In the genomic region with DNA sequence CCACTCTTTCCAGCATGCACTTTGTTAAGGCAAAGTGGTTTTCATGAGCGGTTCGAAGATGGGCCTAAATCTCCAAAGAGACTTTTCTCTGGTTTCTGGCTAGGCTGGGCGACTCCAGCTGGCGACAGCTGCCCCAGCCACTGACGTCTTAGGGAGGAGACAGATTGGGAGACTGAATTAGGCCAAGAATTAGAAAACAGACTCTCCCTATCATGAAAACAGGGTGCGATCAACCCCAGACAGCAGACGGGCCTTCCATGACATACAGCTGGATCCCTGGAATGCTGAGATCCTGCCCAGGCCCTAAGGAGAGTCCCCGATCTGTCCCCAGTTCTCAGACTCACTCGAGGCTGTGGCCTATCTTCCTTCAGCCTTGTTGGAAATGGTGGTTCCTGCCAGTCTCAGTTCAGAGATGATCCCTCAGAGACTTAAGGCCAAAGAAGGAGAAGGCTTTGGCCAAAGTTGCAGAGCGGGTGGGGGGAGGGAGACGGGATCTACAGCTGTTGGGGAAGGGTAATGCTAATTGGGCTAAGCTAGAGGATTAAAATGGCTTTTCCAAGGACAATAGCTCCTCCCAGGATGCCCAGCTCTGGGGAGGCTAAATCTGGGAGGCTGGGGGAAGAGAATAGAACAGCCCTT, we compare ENCODE assay signal across 9 mouse cellular contexts. TPM values are rescaled to one million over a fixed set of nuclear protein-coding genes. Genes with fewer than 3 reads are reported as not detected.
DNase-seq lines count a peak whose midpoint lies in the region; ATAC-seq lines count a peak whose summit lies in the region.
"Had no signal": no experiment of that assay in that cellular context is flagged by ENCODE, and none has a peak within 500 bp of the region (broad histone marks: within the 10 kb centered on the region; RNA-seq: fewer than 3 reads in every experiment).

No protein-coding gene starts in this region.

- DNase-seq in gastrocnemius, adult 18-20 months (ENCODE audit: low spot score): peak; percentile 47
- DNase-seq in gastrocnemius, adult 8-10 months (ENCODE audit: low spot score in 2 of 2): no peak
- peak; percentile 48 for DNase-seq in gastrocnemius, postnatal 14 days
- DNase-seq in kidney, adult 11 months: peak; percentile 33
- DNase-seq in ovary, postnatal 36 days (ENCODE audit: low spot score): no peak
- no peak for DNase-seq in thymus, postnatal 14 days
- DNase-seq in layer of hippocampus, adult 18-20 months (ENCODE audit: low spot score in 2 of 2): no peak

- intact Hi-C loops in gastrocnemius, postnatal 14 days (cut with DNase I; ENCODE audit: low total_unique reads): loop anchor here (10.0 kb wide), 1 partner anchor 121 kb away; a partner anchor contains a TSS

- H3K4me1 ChIP-seq in midbrain, embryonic 13.5 days (replicated peaks): peaks cover 42% of the 10 kb centered on the region

- peaks cover 5% of the 10 kb centered on the region; the same call in 1 of the 2 replicates for H3K36me3 ChIP-seq in midbrain, embryonic 13.5 days

- H3K9ac ChIP-seq in midbrain, embryonic 13.5 days (replicated peaks): no peak overlapping the region

- ATAC-seq in midbrain, embryonic 13.5 days: 0 out of 2 replicates have a peak, but pooled peaks have one; percentile 29

- WGBS in midbrain, embryonic 13.5 days: 10% methylated on average over 11 of the region's 11 CpGs

- no peak overlapping the region for H3K4me3 ChIP-seq in midbrain, embryonic 13.5 days (replicated peaks)

- H3K4me2 ChIP-seq in midbrain, embryonic 13.5 days (replicated peaks): no peak overlapping the region

- H3K27ac ChIP-seq in midbrain, embryonic 13.5 days: peak overlapping the region; percentile 54; the same call in 1 of the 2 replicates

- H3K9me3 ChIP-seq in midbrain, embryonic 13.5 days: no peaks in the 10 kb centered on the region

- peaks cover 3% of the 10 kb centered on the region; the same call in 1 of the 2 replicates for H3K27me3 ChIP-seq in midbrain, embryonic 13.5 days

RNA-seq across cellular contexts. Expression of a gene that starts 2.6 kb away (rescaled TPM):
- total RNA-seq in gastrocnemius, adult 18-20 months (2021): not detected
- total RNA-seq in gastrocnemius, adult 8-10 months (2022): not detected
- total RNA-seq in gastrocnemius, postnatal 14 days (2021): not detected
- polyA plus RNA-seq in midbrain, embryonic 13.5 days (2015; fragmentation: Nextera tagmentation; extraction: Ambion mirVana): not detected in 2 replicates
- not detected for total RNA-seq in layer of hippocampus, adult 18-20 months (2021)
- total RNA-seq: gastrocnemius, postnatal 36 days had no signal

RNA-seq across cellular contexts. Expression of a gene that starts 46.1 kb away (rescaled TPM):
- total RNA-seq in gastrocnemius, adult 18-20 months (2021): 10 to 100 TPM; 19.7 to 23.9 TPM
- total RNA-seq in gastrocnemius, adult 8-10 months (2022): 10 to 100 TPM; 19.8 to 28.9 (median 24.2) TPM
- total RNA-seq in gastrocnemius, postnatal 14 days (2021): 10 to 100 TPM; 21.7 to 24.4 TPM
- 63.8 and 66.1 TPM in 2 replicates for polyA plus RNA-seq in midbrain, embryonic 13.5 days (2015; fragmentation: Nextera tagmentation; extraction: Ambion mirVana)
- 10 to 100 TPM; 76.5 to 82.0 TPM for total RNA-seq in layer of hippocampus, adult 18-20 months (2021)

Comparison
In these comparisons a context has a peak if more than half of its experiments do, and no peak if none do; other contexts are left out.
1. DNase-seq: peak in gastrocnemius, adult 18-20 months (single experiment), gastrocnemius, postnatal 14 days (single experiment) and kidney, adult 11 months (single experiment); none in gastrocnemius, adult 8-10 months (0 of 2), ovary, postnatal 36 days (single experiment), thymus, postnatal 14 days (single experiment) and layer of hippocampus, adult 18-20 months (0 of 2).